In the genomic region with DNA sequence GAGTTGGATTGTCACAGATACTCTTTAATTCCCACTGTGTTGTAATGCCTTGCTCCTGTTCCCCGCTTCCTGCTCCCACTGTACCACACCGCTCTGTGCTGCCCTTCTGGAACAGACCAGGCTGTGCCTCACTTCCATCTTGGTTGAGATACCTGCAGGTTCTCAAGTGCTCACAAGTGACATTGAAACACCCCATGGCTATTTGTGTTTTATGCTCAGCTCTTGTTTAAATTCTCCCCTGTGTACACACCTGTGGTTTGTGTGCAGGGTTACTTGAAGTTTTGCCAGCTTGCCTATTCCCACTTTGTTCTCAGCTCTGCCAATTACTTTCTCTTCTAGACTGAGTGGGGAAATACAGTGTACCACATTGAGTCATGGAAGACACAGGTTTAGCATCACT, we compare ENCODE assay signal across 25 mouse cellular contexts.
"Had no signal": no experiment of that assay in that cellular context is flagged by ENCODE, and none has a peak within 500 bp of the region (broad histone marks: within the 10 kb centered on the region; RNA-seq: fewer than 3 reads in every experiment).

No protein-coding gene starts in this region.

- H3K4me2 ChIP-seq: heart, embryonic 11.5 days; heart, embryonic 13.5 days; heart, embryonic 15.5 days; hindbrain, embryonic 13.5 days; hindbrain, embryonic 15.5 days; kidney, embryonic 15.5 days; limb, embryonic 13.5 days had no signal

- DNase-seq: forebrain, postnatal 0 days; gastrocnemius, postnatal 14 days; gastrocnemius, postnatal 36 days; heart, adult 11 months; heart, adult 2 months; heart, postnatal 14 days; heart, postnatal 36 days; kidney, adult 11 months; kidney, adult 2 months; kidney, adult 9 months; kidney, postnatal 14 days; kidney, postnatal 36 days; layer of hippocampus, adult 9-11 months; layer of hippocampus, postnatal 36 days; left cerebral cortex, postnatal 4 days had no signal

- H3K27me3 ChIP-seq: heart, embryonic 13.5 days; heart, embryonic 15.5 days; hindbrain, embryonic 13.5 days; hindbrain, embryonic 15.5 days; kidney, embryonic 15.5 days; limb, embryonic 13.5 days had no signal

- H3K9ac ChIP-seq: forebrain, postnatal 0 days; heart, embryonic 13.5 days; heart, embryonic 15.5 days; hindbrain, embryonic 13.5 days; hindbrain, embryonic 15.5 days; kidney, embryonic 15.5 days; limb, embryonic 13.5 days had no signal

- H3K27ac ChIP-seq: heart, adult 2 months; heart, embryonic 13.5 days; heart, embryonic 15.5 days; hindbrain, embryonic 13.5 days; hindbrain, embryonic 15.5 days; hindbrain, postnatal 0 days; kidney, embryonic 15.5 days; kidney, postnatal 0 days; limb, embryonic 13.5 days had no signal

- ATAC-seq: forebrain, postnatal 0 days; hindbrain, postnatal 0 days; intestine, embryonic 16.5 days had no signal

- H3K9me3 ChIP-seq: heart, embryonic 13.5 days; heart, embryonic 15.5 days; hindbrain, embryonic 13.5 days; hindbrain, embryonic 15.5 days; kidney, embryonic 15.5 days; limb, embryonic 13.5 days had no signal

- H3K4me3 ChIP-seq: heart, adult 2 months; heart, embryonic 13.5 days; heart, embryonic 15.5 days; hindbrain, embryonic 13.5 days; hindbrain, embryonic 15.5 days; kidney, embryonic 15.5 days; limb, embryonic 13.5 days had no signal

- H3K4me1 ChIP-seq: heart, embryonic 15.5 days; hindbrain, embryonic 13.5 days; hindbrain, embryonic 15.5 days; kidney, embryonic 15.5 days; limb, embryonic 13.5 days had no signal
